Mouse (Mus musculus): ENCODE results near the gene Ggnbp2. TPM values are rescaled to one million over a fixed set of nuclear protein-coding genes. Genes with fewer than 3 reads are reported as not detected.

Ggnbp2 gene
- total and polyA plus RNA-seq, 3 experiments, result 22.9 to 54.9 (median 47.9) TPM

GRCm38 (mm10) chr11:84797627-84798353 lies 72.8 kb downstream of the Ggnbp2 start:
- no peaks in the 10 kb centered on the region for H3K36me3 ChIP-seq (ENCODE audit: control insufficient read depth, insufficient read depth, low read length)
- intact Hi-C loops (cut with DNase I), result loop anchor here (1.0 to 5.0 kb wide), 3 partner anchors 21 to 535 kb away; partner anchors contain the start of gene Mrm1
- DNase-seq, result peak; percentile 47 to 79
- H3K4me3 ChIP-seq, result no peak overlapping the region
- H3K9ac ChIP-seq (ENCODE audit: low read depth, low read length), result no peak overlapping the region
- 19% methylated on average over 21 of the region's 21 CpGs for WGBS
- no peaks in the 10 kb centered on the region for H3K4me1 ChIP-seq (ENCODE audit: control insufficient read depth, insufficient read depth, low read length)
- no peaks in the 10 kb centered on the region for H3K27me3 ChIP-seq (ENCODE audit: control insufficient read depth, insufficient read depth, low read length)
- no peak for TF ChIP-seq POLR2A (IDR thresholded peaks at IDR 0.05; ENCODE audit: insufficient read depth, low read depth, low read length)
- no peak for TF ChIP-seq EP300 (IDR thresholded peaks at IDR 0.05; ENCODE audit: insufficient read depth, low read depth, low read length)
- peak; percentile 98 for TF ChIP-seq CTCF (IDR thresholded peaks at IDR 0.05)
- no peak overlapping the region for H3K27ac ChIP-seq
- H3K79me2 ChIP-seq (replicated peaks; ENCODE audit: control insufficient read depth, insufficient read depth, low read length), result no peaks in the 10 kb centered on the region

GRCm38 (mm10) chr11:84797026-84797425 lies 73.6 kb downstream of the Ggnbp2 start:
- TF ChIP-seq POLR2A (IDR thresholded peaks at IDR 0.05; ENCODE audit: insufficient read depth, low read depth, low read length) (no peak), EP300 (IDR thresholded peaks at IDR 0.05; ENCODE audit: insufficient read depth, low read depth, low read length) (no peak), CTCF (IDR thresholded peaks at IDR 0.05) (no peak)
- intact Hi-C loops (cut with DNase I), result loop anchor here (5.0 kb wide), 1 partner anchor 535 kb away; no protein-coding TSS in a partner anchor
- no peak overlapping the region for H3K4me3 ChIP-seq
- DNase-seq, result no peak
- H3K4me1 ChIP-seq (ENCODE audit: control insufficient read depth, insufficient read depth, low read length), result no peaks in the 10 kb centered on the region
- no peak overlapping the region for H3K27ac ChIP-seq
- no peaks in the 10 kb centered on the region for H3K27me3 ChIP-seq (ENCODE audit: control insufficient read depth, insufficient read depth, low read length)
- H3K36me3 ChIP-seq (ENCODE audit: control insufficient read depth, insufficient read depth, low read length), result no peaks in the 10 kb centered on the region
- H3K79me2 ChIP-seq (replicated peaks; ENCODE audit: control insufficient read depth, insufficient read depth, low read length), result no peaks in the 10 kb centered on the region
- H3K9ac ChIP-seq (ENCODE audit: low read depth, low read length), result no peak overlapping the region
- 45% methylated on average over 10 of the region's 10 CpGs for WGBS

GRCm38 (mm10) chr11:84794496-84795113 lies 76.0 kb downstream of the Ggnbp2 start:
- intact Hi-C loops (cut with DNase I), result loop anchor here (1.0 to 5.0 kb wide), 3 partner anchors 42 to 532 kb away; no protein-coding TSS in a partner anchor
- WGBS, result 7% methylated on average over 17 of the region's 17 CpGs
- Histone ChIP-seq H3K9ac (ENCODE audit: low read depth, low read length) (no peak overlapping the region), H3K4me1 (ENCODE audit: control insufficient read depth, insufficient read depth, low read length) (no peaks in the 10 kb centered on the region), H3K27ac (no peak overlapping the region), H3K79me2 (replicated peaks; ENCODE audit: control insufficient read depth, insufficient read depth, low read length) (no peaks in the 10 kb centered on the region), H3K27me3 (ENCODE audit: control insufficient read depth, insufficient read depth, low read length) (no peaks in the 10 kb centered on the region), H3K4me3 (no peak overlapping the region), H3K36me3 (ENCODE audit: control insufficient read depth, insufficient read depth, low read length) (no peaks in the 10 kb centered on the region)
- TF ChIP-seq EP300 (IDR thresholded peaks at IDR 0.05; ENCODE audit: insufficient read depth, low read depth, low read length) (0 out of 2 replicates have a peak, but pooled peaks have one; percentile 36), POLR2A (IDR thresholded peaks at IDR 0.05; ENCODE audit: insufficient read depth, low read depth, low read length) (no peak), CTCF (IDR thresholded peaks at IDR 0.05) (peak; percentile 83)
- peak; percentile 49 to 66 for DNase-seq

- no peak for DNase-seq
- intact Hi-C loops (cut with DNase I), result no loop called here
- H3K36me3 ChIP-seq (ENCODE audit: control insufficient read depth, insufficient read depth, low read length), result no peaks in the 10 kb centered on the region
These were observed 77.1 kb downstream of the Ggnbp2 start for GRCm38 (mm10) chr11:84793545-84793944.

GRCm38 (mm10) chr11:84790383-84790782 lies 80.2 kb downstream of the Ggnbp2 start:
- intact Hi-C loops (cut with DNase I), result no loop called here
- no peak for DNase-seq
- no peak for TF ChIP-seq POLR2A (IDR thresholded peaks at IDR 0.05; ENCODE audit: insufficient read depth, low read depth, low read length)
- no peak for TF ChIP-seq CTCF (IDR thresholded peaks at IDR 0.05)
- no peak for TF ChIP-seq EP300 (IDR thresholded peaks at IDR 0.05; ENCODE audit: insufficient read depth, low read depth, low read length)
- H3K27me3 ChIP-seq (ENCODE audit: control insufficient read depth, insufficient read depth, low read length), result no peaks in the 10 kb centered on the region
- no peaks in the 10 kb centered on the region for H3K36me3 ChIP-seq (ENCODE audit: control insufficient read depth, insufficient read depth, low read length)
- H3K4me3 ChIP-seq, result no peak overlapping the region
- no peak overlapping the region for H3K9ac ChIP-seq (ENCODE audit: low read depth, low read length)
- H3K79me2 ChIP-seq (replicated peaks; ENCODE audit: control insufficient read depth, insufficient read depth, low read length), result no peaks in the 10 kb centered on the region
- no peaks in the 10 kb centered on the region for H3K4me1 ChIP-seq (ENCODE audit: control insufficient read depth, insufficient read depth, low read length)
- 52% methylated on average over 6 of the region's 6 CpGs for whole genome bisulfite sequencing
- H3K27ac ChIP-seq, result no peak overlapping the region

More at GRCm38 (mm10) chr11:84793545-84793944, 77.1 kb downstream of the Ggnbp2 start:
- H3K4me1 ChIP-seq (ENCODE audit: control insufficient read depth, insufficient read depth, low read length), result no peaks in the 10 kb centered on the region
- no peak overlapping the region for H3K4me3 ChIP-seq
- no peaks in the 10 kb centered on the region for H3K79me2 ChIP-seq (replicated peaks; ENCODE audit: control insufficient read depth, insufficient read depth, low read length)
- no peaks in the 10 kb centered on the region for H3K27me3 ChIP-seq (ENCODE audit: control insufficient read depth, insufficient read depth, low read length)
- H3K9ac ChIP-seq (ENCODE audit: low read depth, low read length), result no peak overlapping the region
- H3K27ac ChIP-seq, result no peak overlapping the region
- TF ChIP-seq CTCF (IDR thresholded peaks at IDR 0.05), result no peak
- no peak for TF ChIP-seq POLR2A (IDR thresholded peaks at IDR 0.05; ENCODE audit: insufficient read depth, low read depth, low read length)
- TF ChIP-seq EP300 (IDR thresholded peaks at IDR 0.05; ENCODE audit: insufficient read depth, low read depth, low read length), result no peak

Small RNA genes within 50 kb of the gene (microRNA-seq; reads per million reads assigned to microRNA genes)
- 0 reads per million in 2 experiments for gene Gm23564

Other genes starting within 250 kb of the Ggnbp2 start
- gene Mrm1, start 51.3 kb downstream of the Ggnbp2 start, total RNA-seq (2021), result 10 to 100 TPM; 18.9 to 19.7 TPM
- 14.7 and 28.1 TPM in 2 replicates for gene Mrm1, start 51.3 kb downstream of the Ggnbp2 start, polyA plus RNA-seq (2012; rRNA removed)
- gene Dhrs11, start 41.8 kb downstream of the Ggnbp2 start, total RNA-seq (2021), result 100 to 1,000 TPM in 1 of 2 experiments, 10 to 100 TPM in 1; 87.7 to 108 TPM
- 186 and 232 TPM in 2 replicates for gene Dhrs11, start 41.8 kb downstream of the Ggnbp2 start, polyA plus RNA-seq (2012; rRNA removed)
- 1 to 10 TPM; 5.7 to 5.9 TPM for gene Myo19, start 9.3 kb upstream of the Ggnbp2 start, total RNA-seq (2021)
- gene Myo19, start 9.3 kb upstream of the Ggnbp2 start, polyA plus RNA-seq (2012; rRNA removed), result 7.5 and 10.4 TPM in 2 replicates
- 1 to 10 TPM; 5.6 to 6.3 TPM for gene Pigw, start 9.5 kb upstream of the Ggnbp2 start, total RNA-seq (2021)
- 2.3 and 5.3 TPM in 2 replicates for gene Pigw, start 9.5 kb upstream of the Ggnbp2 start, polyA plus RNA-seq (2012; rRNA removed)
- 10 to 100 TPM in 1 of 2 experiments, 1 to 10 TPM in 1; 8.7 to 11.6 TPM for gene Znhit3, start 45.5 kb upstream of the Ggnbp2 start, total RNA-seq (2021)
- gene Znhit3, start 45.5 kb upstream of the Ggnbp2 start, polyA plus RNA-seq (2012; rRNA removed), result 8.8 and 13.0 TPM in 2 replicates
- gene Car4, start 87.0 kb upstream of the Ggnbp2 start, total RNA-seq (2021), result 10 to 100 TPM; 29.3 to 40.9 TPM
- 23.0 and 40.2 TPM in 2 replicates for gene Car4, start 87.0 kb upstream of the Ggnbp2 start, polyA plus RNA-seq (2012; rRNA removed)

Measured in heart, adult 2 months (tissue).